Mouse (Mus musculus) urinary bladder, postnatal 14 days (tissue): ENCODE measurements at regions not wholly inside any gene's neighbourhood (a gene's known extent, or its start where the extent isn't known, plus 50 kb on each side); places are given as distances from the start of the nearest gene placed in this dataset.

ENCODE experiments used
- DNase-seq: peaks from one replicate; pipeline ENCODE4 v3.0.0; 2021; ENCODE audit warnings: low spot score

- no peak for DNase-seq
These were observed 91.5 kb upstream of the 2210010C04Rik start for GRCm38 (mm10) chr6:41126855-41127254.

GRCm38 (mm10) chr6:41121641-41122040 is 86.3 kb upstream of the 2210010C04Rik start:
- no peak for DNase-seq

- no peak for DNase-seq
These were observed 83.9 kb upstream of the 2210010C04Rik start for GRCm38 (mm10) chr6:41119176-41119575.

- peak; percentile 42 for DNase-seq
These were observed 83.1 kb upstream of the 2210010C04Rik start for GRCm38 (mm10) chr6:41118201-41118976.

- no peak for DNase-seq
These were observed 78.6 kb upstream of the 2210010C04Rik start for GRCm38 (mm10) chr6:41113943-41114342.

GRCm38 (mm10) chr6:41112861-41113610 is 77.7 kb upstream of the 2210010C04Rik start:
- peak; percentile 44 for DNase-seq

GRCm38 (mm10) chr6:41111829-41112228 is 76.5 kb upstream of the 2210010C04Rik start:
- no peak for DNase-seq

- DNase-seq = no peak
These were observed 73.6 kb upstream of the 2210010C04Rik start for GRCm38 (mm10) chr6:41108897-41109296.

- DNase-seq = no peak
These were observed 68.5 kb upstream of the 2210010C04Rik start for GRCm38 (mm10) chr6:41103689-41104400.

GRCm38 (mm10) chr6:41101997-41102396 is 66.7 kb upstream of the 2210010C04Rik start:
- no peak for DNase-seq

- no peak for DNase-seq
These were observed 64.9 kb upstream of the 2210010C04Rik start for GRCm38 (mm10) chr6:41100258-41100657.

GRCm38 (mm10) chr6:41091177-41091829 is 56.0 kb upstream of the 2210010C04Rik start:
- no peak for DNase-seq
